Mouse (Mus musculus) hindbrain, embryonic 12.5 days (tissue): Measurements from ENCODE around the gene Sult2b1. TPM values are rescaled to one million over a fixed set of nuclear protein-coding genes. Genes with fewer than 3 reads are reported as not detected.

Experiments
- ATAC-seq: fragments of 200-750 bp; cut with Nextera tagmentation; 2 replicates; pipeline ENCODE4 v1.8.0; 2017; ENCODE audit warnings: moderate TSS enrichment; ENCODE audit not compliant: low FRiP score
- H3K27ac ChIP-seq: fragments of 300-500 bp; sonication (generic); 2 replicates; pipeline ENCODE4 v1.5.1; 2016; ENCODE audit warnings: mild to moderate bottlenecking
- H3K27me3 ChIP-seq: fragments of 300-500 bp; sonication (generic); 2 replicates; pipeline ENCODE4 v1.6.1; 2016; ENCODE audit warnings: mild to moderate bottlenecking
- H3K36me3 ChIP-seq: fragments of 300-500 bp; sonication (generic); 2 replicates; pipeline ENCODE4 v1.6.1; 2016; ENCODE audit warnings: mild to moderate bottlenecking
- H3K4me1 ChIP-seq: fragments of 300-500 bp; sonication (generic); 2 replicates; pipeline ENCODE4 v1.6.1; 2016
- H3K4me2 ChIP-seq: fragments of 300-500 bp; sonication (generic); replicated peaks from 2 replicates; pipeline ENCODE4 v1.6.1; 2016; ENCODE audit warnings: mild to moderate bottlenecking
- H3K4me3 ChIP-seq: fragments of 300-500 bp; sonication (generic); 2 replicates; pipeline ENCODE4 v1.5.1; 2016; ENCODE audit warnings: mild to moderate bottlenecking
- H3K9ac ChIP-seq: fragments of 300-500 bp; sonication (generic); 2 replicates; pipeline ENCODE4 v1.6.1; 2016; ENCODE audit warnings: mild to moderate bottlenecking, moderate library complexity
- H3K9me3 ChIP-seq: fragments of 300-500 bp; sonication (generic); replicated peaks from 2 replicates; pipeline ENCODE4 v1.6.1; 2016; ENCODE audit warnings: mild to moderate bottlenecking
- WGBS: fragments of 180-500 bp; shearing (Covaris S2); methylation state at CpG from one replicate; pipeline ENCODE4 v1.1.7; 2016; 5-methylcytosine and 5-hydroxymethylcytosine counted together
- polyA plus RNA-seq: library from polyadenylated mRNA; unstranded; fragments of >200 nt; fragmentation: Nextera tagmentation; extraction: Ambion mirVana; gene quantifications from 2 replicates; pipeline ENCODE4 v1.2.1, GENCODE M21; 2016

The Sult2b1 gene
- polyA plus RNA-seq, 1 experiment from 2014 or later = 2.4 TPM

DNA sequence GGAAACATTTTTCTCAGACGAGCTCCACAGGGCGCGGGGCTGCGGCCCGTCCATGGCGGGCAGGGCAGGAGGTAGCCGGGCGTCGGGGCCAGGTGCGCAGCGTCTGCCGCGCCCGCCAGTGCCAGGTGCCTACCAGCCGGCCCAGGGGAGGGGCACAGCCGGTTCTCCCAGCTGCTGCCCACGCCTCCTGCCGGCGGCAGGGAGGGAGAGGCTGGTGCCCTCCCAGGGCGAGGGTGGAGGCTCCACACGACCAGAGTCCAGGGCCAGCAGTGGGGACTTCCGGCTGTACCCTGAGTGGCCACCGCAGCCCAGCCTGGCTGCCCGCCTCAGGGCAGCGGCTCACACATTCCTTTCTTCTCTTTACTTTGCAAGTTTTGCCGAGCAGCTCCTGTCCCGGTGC, 25.1 kb downstream of the Sult2b1 start:
- Histone ChIP-seq H3K36me3 (no peaks in the 10 kb centered on the region), H3K27me3 (peaks cover 34% of the 10 kb centered on the region), H3K9ac (peak overlapping the region; percentile 2; the same call in 1 of the 2 replicates), H3K27ac (no peak overlapping the region), H3K4me1 (peaks cover 3% of the 10 kb centered on the region; the same call in 1 of the 2 replicates), H3K4me2 (peak overlapping the region; percentile 40), H3K9me3 (no peaks in the 10 kb centered on the region), H3K4me3 (peak overlapping the region; percentile 6; the same call in 1 of the 2 replicates)
- 0 out of 2 replicates have a peak, but pooled peaks have one; percentile 54 for ATAC-seq
- 8% methylated on average over 27 of the region's 27 CpGs for WGBS

DNA sequence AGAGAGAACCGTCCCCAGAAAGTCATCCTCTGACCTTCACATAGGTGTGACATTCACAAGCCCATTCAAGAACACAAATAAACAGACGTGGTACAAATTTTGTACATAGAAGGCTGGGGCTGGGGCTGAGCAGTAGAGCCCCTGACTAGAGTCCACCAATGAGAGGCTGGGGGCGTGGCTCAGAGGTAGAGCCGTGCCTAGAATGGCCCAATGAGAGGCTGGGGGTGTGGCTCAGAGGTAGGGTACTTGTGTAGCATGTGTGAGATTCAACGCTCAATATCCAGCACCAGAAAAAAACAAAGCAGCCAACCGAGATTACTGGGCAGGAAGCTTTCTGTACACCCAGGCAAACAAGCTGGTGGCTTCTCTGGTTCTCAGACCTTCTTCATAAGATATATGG, 28.8 kb downstream of the Sult2b1 start:
- no peak for ATAC-seq
- Histone ChIP-seq H3K9ac (no peak overlapping the region), H3K4me2 (no peak overlapping the region), H3K4me1 (peaks cover 3% of the 10 kb centered on the region; the same call in 1 of the 2 replicates), H3K36me3 (no peaks in the 10 kb centered on the region), H3K9me3 (no peaks in the 10 kb centered on the region), H3K27ac (no peak overlapping the region), H3K4me3 (no peak overlapping the region), H3K27me3 (peaks cover 34% of the 10 kb centered on the region)
- WGBS = 58% methylated on average over 6 of the region's 6 CpGs

DNA sequence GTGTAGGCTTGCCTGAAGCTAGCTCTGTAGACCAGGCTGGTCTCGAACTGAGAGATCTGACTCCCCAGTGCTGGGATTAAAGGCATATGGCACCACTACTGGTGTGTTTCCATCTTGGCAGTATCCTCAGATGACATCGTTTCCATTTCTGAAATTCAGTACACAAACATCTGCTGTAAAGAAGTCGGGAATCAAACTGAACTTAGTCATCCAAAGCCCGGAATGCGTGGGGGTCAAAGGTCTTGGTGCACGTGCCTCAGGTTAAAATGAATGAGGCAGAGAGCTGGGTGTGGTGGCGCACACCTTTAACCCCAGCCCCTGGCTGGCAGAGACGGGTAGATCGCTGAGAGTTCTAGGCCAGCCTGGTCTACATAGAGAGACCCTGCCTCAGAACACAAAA, 34.3 kb downstream of the Sult2b1 start:
- ATAC-seq = no peak
- H3K4me2 ChIP-seq = no peak overlapping the region
- peaks cover 10% of the 10 kb centered on the region for H3K4me1 ChIP-seq
- H3K27me3 ChIP-seq = no peaks in the 10 kb centered on the region
- no peak overlapping the region for H3K27ac ChIP-seq
- no peaks in the 10 kb centered on the region for H3K9me3 ChIP-seq
- H3K9ac ChIP-seq = no peak overlapping the region
- no peak overlapping the region for H3K4me3 ChIP-seq
- 82% methylated on average over 9 of the region's 9 CpGs for WGBS
- no peaks in the 10 kb centered on the region for H3K36me3 ChIP-seq

DNA sequence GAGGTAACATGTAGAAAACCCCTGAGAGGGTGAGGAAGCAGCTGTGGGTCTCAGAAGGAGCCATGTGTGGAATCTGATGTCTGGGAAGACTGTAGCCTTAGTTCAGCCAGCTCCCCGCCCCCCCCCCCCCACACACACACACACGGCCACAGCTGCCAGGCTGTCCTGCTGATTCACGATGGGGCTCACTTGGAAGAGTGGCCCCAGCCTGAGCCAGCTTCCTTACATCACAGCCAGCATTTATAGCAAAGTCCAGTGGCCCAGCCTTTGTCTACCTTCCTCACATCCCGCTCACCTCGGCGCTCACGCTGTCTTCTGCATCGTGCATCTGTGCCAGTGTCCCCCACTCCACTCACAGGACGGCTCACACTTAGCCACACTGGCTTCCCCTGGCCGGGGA, 35.1 kb downstream of the Sult2b1 start:
- no peak overlapping the region for H3K4me2 ChIP-seq
- no peaks in the 10 kb centered on the region for H3K27me3 ChIP-seq
- WGBS = 56% methylated on average over 9 of the region's 10 CpGs
- H3K4me1 ChIP-seq = peaks cover 10% of the 10 kb centered on the region
- H3K4me3 ChIP-seq = no peak overlapping the region
- ATAC-seq = no peak
- no peaks in the 10 kb centered on the region for H3K36me3 ChIP-seq
- H3K9ac ChIP-seq = 0 out of 2 replicates have a peak overlapping the region, but pooled peaks have one; percentile 24
- no peak overlapping the region for H3K27ac ChIP-seq
- H3K9me3 ChIP-seq = no peaks in the 10 kb centered on the region

DNA sequence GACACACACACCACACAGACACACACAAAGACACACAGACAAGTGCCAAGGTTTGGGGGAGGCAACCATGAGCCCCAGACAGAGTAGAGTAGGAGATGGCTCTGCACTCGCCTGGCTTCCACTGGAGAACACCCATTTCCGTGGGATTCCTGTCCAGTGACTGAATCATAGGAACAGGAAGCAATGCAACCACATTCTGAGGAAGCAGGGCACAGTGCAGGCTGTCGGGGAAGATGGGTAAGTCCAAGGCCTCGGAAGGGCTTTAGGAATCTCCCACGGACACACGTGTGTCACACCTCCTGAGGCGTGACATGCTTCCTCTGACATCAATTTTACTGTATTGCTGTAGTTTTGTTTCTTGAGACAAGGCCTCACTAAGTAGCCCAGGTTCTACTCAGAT, 36.4 kb downstream of the Sult2b1 start:
- Histone ChIP-seq H3K27ac (no peak overlapping the region), H3K4me1 (peaks cover 10% of the 10 kb centered on the region), H3K9me3 (no peaks in the 10 kb centered on the region), H3K4me3 (no peak overlapping the region), H3K4me2 (no peak overlapping the region), H3K36me3 (no peaks in the 10 kb centered on the region), H3K9ac (no peak overlapping the region; the same call in 1 of the 2 replicates), H3K27me3 (no peaks in the 10 kb centered on the region)
- 80% methylated on average over 7 of the region's 7 CpGs for WGBS
- ATAC-seq = no peak

DNA sequence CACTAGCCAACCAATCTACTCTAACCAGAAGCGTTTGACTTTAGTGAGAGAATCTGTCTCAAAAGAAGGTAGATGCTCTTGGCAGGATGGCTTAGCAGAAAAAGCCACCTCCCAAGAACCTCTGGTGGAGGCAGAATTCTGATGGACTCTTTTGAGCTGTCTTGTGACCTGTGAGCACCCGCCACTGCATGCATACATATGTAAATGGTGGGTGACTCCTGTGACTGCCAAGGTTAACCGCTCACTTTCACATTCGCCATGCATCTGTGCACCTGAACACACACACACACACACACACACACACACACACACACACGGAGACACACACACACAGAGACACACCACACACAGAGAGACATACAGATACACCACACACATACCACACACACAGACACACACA, 37.0 kb downstream of the Sult2b1 start:
- Histone ChIP-seq H3K36me3 (no peaks in the 10 kb centered on the region), H3K4me2 (no peak overlapping the region), H3K27me3 (0 out of 2 replicates have a peak, but pooled peaks cover under 1% of the 10 kb centered on the region), H3K4me3 (no peak overlapping the region), H3K4me1 (peaks cover 10% of the 10 kb centered on the region), H3K9ac (no peak overlapping the region), H3K9me3 (no peaks in the 10 kb centered on the region), H3K27ac (no peak overlapping the region)
- ATAC-seq = no peak
- WGBS = 84% methylated on average over 5 of the region's 5 CpGs

DNA sequence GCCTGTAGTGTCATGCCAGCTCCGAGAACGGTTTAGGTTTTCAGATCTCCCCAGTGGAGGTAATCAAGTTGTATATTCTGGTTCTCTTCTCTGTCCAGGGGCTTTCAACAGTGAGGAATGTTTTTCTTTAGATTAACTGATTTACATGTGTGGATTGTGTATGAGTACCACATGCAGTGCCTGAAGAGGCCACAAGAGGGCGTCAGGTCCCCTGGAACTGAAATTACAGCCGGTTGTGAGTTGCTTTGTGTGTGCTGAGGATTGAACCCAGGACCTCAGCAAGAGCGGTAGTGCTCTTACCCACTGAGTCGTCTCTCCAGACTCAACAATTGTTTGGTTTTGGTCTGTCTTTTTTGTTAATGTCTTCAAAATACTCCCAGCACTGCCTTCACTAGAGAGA, 38.0 kb downstream of the Sult2b1 start:
- Histone ChIP-seq H3K4me3 (no peak overlapping the region), H3K9me3 (no peaks in the 10 kb centered on the region)
- 68% methylated on average over 6 of the region's 6 CpGs for WGBS

DNA sequence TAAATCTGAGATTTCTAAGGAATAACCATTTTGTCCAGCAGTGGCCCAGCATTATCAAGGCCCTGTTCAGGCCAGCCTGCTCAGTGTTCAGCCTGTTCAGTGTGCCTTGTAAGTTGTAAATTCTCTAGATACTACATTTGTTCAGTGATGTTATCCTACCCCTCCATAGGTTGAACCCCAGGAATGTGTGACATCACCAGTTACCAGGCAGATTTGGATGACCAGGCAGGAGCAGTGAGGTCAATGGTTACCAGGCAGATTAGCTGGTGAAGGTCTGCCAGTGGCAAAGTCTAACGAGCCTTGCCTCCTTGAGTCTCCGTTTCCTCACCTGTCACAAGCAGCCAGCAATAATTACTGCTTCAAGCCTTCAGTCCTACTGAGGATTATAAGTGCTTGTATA, 40.1 kb downstream of the Sult2b1 start:
- Histone ChIP-seq H3K4me1 (peaks cover 5% of the 10 kb centered on the region), H3K4me2 (no peak overlapping the region), H3K27ac (no peak overlapping the region), H3K27me3 (peaks cover 15% of the 10 kb centered on the region; the same call in 1 of the 2 replicates), H3K9me3 (no peaks in the 10 kb centered on the region), H3K4me3 (no peak overlapping the region), H3K9ac (no peak overlapping the region), H3K36me3 (no peaks in the 10 kb centered on the region)
- ATAC-seq = no peak
- 51% methylated on average over 2 of the region's 2 CpGs for WGBS

More for the DNA sequence above, 38.0 kb downstream of the Sult2b1 start:
- no peaks in the 10 kb centered on the region for H3K36me3 ChIP-seq
- no peak overlapping the region for H3K27ac ChIP-seq
- H3K4me1 ChIP-seq = peaks cover 10% of the 10 kb centered on the region
- H3K9ac ChIP-seq = no peak overlapping the region
- peaks cover 6% of the 10 kb centered on the region; the same call in 1 of the 2 replicates for H3K27me3 ChIP-seq
- ATAC-seq = no peak
- H3K4me2 ChIP-seq = no peak overlapping the region

DNA sequence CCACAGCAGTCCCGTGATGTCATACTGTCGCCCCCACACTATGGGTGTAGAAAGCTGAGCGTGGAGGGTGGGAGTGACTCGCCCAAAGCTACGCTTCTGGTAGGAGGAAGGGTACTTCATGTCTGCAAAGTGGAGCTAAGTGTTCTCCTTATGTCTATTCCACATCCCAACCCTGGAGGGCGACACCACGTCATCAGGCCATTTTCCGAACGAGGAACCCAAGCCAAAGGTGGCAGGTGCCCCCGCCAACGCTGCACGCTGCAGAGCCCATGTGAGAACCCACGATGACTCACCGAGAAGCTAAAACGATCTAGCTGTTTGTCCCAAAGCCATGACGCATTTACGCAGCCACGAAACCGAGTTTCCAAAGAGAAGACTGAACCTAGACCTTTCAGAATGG, 42.1 kb downstream of the Sult2b1 start:
- H3K4me3 ChIP-seq = 0 out of 2 replicates have a peak overlapping the region, but pooled peaks have one; percentile 5
- 0 out of 2 replicates have a peak overlapping the region, but pooled peaks have one; percentile 8 for H3K9ac ChIP-seq
- H3K9me3 ChIP-seq = no peaks in the 10 kb centered on the region
- peaks cover 15% of the 10 kb centered on the region; the same call in 1 of the 2 replicates for H3K27me3 ChIP-seq
- 45% methylated on average over 19 of the region's 19 CpGs for WGBS
- H3K27ac ChIP-seq = no peak overlapping the region
- no peaks in the 10 kb centered on the region for H3K36me3 ChIP-seq
- no peaks in the 10 kb centered on the region for H3K4me1 ChIP-seq
- peak overlapping the region; percentile 19; the same call in 1 of the 2 replicates for H3K4me2 ChIP-seq
- ATAC-seq = no peak

DNA sequence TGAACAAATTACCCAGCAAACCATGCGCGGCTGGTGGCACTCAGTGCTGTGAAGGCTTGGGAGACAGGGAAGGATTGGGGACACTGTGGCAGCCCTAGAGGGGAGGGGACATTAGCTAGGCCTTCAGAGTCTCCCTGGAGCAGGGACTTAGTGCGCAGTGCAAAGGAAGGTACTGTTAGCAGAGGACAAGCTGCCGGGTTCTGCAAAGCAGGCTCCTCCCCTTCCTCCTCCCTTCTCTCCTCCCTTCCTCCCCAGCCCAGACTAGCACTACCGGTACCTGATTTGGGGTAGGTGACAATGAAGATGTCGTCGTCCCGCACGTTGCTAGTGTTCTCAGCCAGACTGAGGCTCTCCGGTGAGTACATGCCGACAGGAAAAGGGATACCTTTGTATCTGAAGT, 42.7 kb downstream of the Sult2b1 start:
- Histone ChIP-seq H3K9ac (no peak overlapping the region), H3K27ac (no peak overlapping the region), H3K4me3 (peak overlapping the region; percentile 5; the same call in 1 of the 2 replicates), H3K4me1 (no peaks in the 10 kb centered on the region), H3K4me2 (peak overlapping the region; percentile 19; the same call in 1 of the 2 replicates), H3K9me3 (no peaks in the 10 kb centered on the region), H3K36me3 (no peaks in the 10 kb centered on the region), H3K27me3 (peaks cover 15% of the 10 kb centered on the region; the same call in 1 of the 2 replicates)
- ATAC-seq = no peak
- 39% methylated on average over 11 of the region's 11 CpGs for WGBS

DNA sequence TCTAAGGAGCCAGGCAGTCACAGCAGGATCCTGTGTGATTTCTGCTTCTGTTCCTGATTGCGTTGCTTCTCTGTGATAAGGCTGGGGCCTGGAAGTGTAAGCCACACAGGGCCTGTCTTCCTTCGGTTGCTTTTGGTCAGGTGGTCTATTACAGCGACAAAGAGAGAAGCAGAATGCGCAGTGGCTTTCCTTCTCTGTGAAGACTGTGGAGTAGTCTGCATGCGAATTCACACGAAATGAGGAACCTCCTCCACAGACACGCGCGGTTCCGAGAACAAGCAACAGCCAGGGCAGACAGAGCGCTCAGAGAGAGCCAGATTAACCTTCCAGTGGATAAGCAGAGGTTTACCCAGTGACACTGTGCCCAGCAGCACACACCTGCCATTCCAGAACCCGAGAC, 43.2 kb downstream of the Sult2b1 start:
- H3K4me1 ChIP-seq = no peaks in the 10 kb centered on the region
- no peaks in the 10 kb centered on the region for H3K9me3 ChIP-seq
- H3K4me3 ChIP-seq = no peak overlapping the region
- no peak overlapping the region for H3K27ac ChIP-seq
- H3K27me3 ChIP-seq = peaks cover 15% of the 10 kb centered on the region; the same call in 1 of the 2 replicates
- no peak for ATAC-seq
- no peak overlapping the region for H3K9ac ChIP-seq
- H3K36me3 ChIP-seq = no peaks in the 10 kb centered on the region
- no peak overlapping the region for H3K4me2 ChIP-seq
- 87% methylated on average over 12 of the region's 12 CpGs for WGBS

DNA sequence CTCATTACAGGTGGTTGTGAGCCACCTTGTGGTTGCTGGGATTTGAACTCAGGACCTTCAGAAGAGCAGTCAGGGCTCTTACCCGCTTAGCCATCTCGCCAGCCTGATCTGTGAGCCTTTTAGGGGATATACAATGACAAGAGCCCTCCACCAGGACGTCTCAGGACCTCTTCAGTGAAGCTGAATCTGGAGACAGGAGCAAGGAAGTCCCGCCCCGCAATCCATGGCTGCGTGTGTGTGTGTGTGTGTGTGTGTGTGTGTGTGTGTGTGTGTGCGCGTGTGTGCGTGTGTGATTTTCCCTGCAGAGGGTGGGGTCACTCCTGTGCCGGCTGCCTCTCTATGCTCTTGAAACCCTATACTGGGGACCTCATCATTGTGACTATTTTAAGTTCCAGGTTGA, 44.6 kb downstream of the Sult2b1 start:
- Histone ChIP-seq H3K36me3 (no peaks in the 10 kb centered on the region), H3K9ac (no peak overlapping the region), H3K4me2 (no peak overlapping the region), H3K4me1 (no peaks in the 10 kb centered on the region), H3K27ac (no peak overlapping the region), H3K4me3 (no peak overlapping the region), H3K27me3 (peaks cover 15% of the 10 kb centered on the region; the same call in 1 of the 2 replicates), H3K9me3 (no peaks in the 10 kb centered on the region)
- 66% methylated on average over 8 of the region's 10 CpGs for WGBS
- no peak for ATAC-seq

DNA sequence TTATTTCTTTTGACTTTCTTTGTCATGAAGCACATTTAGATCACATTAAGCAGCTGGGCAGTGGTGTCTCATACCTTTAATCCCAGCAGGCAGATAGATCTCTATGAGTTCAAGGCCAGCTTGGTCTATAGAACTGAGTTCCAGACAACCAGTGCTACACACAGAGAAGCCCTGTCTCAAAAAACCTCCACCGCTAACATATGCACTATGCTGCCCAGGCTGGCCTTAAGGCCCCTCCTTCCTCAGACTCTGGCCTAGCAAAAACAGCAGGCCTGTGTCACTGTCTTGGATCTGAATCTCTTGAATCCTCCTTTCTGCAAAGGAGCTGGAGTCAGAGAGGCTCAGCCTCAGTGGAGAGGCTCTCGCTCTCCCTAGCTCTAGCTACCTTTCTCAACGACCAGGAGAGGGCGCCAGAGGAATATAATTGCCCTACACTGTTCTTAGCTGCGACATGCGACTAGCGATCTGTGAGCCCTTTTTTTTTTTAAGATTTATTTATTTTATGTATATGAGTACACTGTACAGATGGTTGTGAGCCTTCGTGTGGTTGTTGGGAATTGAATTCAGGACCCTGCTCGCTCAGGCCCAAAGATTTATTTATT, 45.2 kb downstream of the Sult2b1 start:
- peak; percentile 81 for ATAC-seq
- H3K4me1 ChIP-seq = no peaks in the 10 kb centered on the region
- H3K4me2 ChIP-seq = no peak overlapping the region
- no peaks in the 10 kb centered on the region for H3K36me3 ChIP-seq
- H3K27ac ChIP-seq = no peak overlapping the region
- H3K9ac ChIP-seq = no peak overlapping the region
- no peaks in the 10 kb centered on the region for H3K9me3 ChIP-seq
- no peak overlapping the region for H3K4me3 ChIP-seq
- peaks cover 15% of the 10 kb centered on the region; the same call in 1 of the 2 replicates for H3K27me3 ChIP-seq
- 11% methylated on average over 9 of the region's 9 CpGs for whole genome bisulfite sequencing
